14 mouse cellular contexts compared by ENCODE assay signal in the genomic region with DNA sequence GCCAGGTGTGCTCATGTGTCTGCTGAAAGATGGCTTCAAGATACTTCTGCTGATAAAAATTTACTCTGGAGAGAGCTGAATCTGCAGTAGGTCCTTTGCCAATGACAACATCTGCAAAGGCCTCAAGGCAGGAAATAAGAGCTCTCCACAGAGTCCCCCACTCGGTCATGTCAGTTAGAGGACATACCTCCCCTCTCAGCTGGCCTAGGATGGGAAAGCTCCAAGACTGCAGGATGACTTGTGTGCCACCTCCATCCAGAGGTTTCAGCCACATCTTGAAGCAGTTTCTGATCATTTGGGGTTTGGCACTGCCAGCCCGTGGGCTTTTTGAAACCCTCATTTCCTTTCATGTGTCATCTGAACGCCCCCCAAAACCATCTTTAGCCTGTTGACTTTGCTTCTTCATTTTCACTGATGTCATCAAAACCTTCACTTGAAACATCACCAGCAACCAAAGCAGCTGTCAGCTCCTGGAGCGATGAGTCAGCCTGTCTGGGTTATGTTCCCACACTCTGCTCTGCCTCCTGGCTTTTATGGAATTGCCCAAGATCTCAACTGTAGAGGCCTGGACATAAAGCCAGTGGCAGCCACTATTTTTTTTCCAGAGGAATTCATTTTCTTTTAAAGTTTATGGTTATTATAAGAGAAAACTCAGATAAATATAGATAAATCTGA.
DNase-seq lines count a peak whose midpoint lies in the region; ATAC-seq and TF ChIP-seq lines count a peak whose summit lies in the region.
"Had no signal": no experiment of that assay in that cellular context is flagged by ENCODE, and none has a peak within 500 bp of the region (broad histone marks: within the 10 kb centered on the region; RNA-seq: fewer than 3 reads in every experiment).

No protein-coding gene starts in this region.

- no peaks in the 10 kb centered on the region for H3K27me3 ChIP-seq in heart, embryonic 11.5 days (ENCODE audit: control insufficient read depth, insufficient read depth, low read length)
- no peaks in the 10 kb centered on the region for H3K27me3 ChIP-seq in Patski
- H3K27me3 ChIP-seq in forebrain, embryonic 15.5 days = no peaks in the 10 kb centered on the region
- H3K27me3 ChIP-seq: liver, embryonic 15.5 days; neural tube, embryonic 13.5 days had no signal

- CTCF ChIA-PET in Patski (lab: Charles Lee) = interaction anchor here (1.7 kb wide), 1 partner anchor 9 kb away, joined by 6 read pairs; no protein-coding TSS in a partner anchor

- no peak for TF ChIP-seq CTCF in Patski (IDR thresholded peaks at IDR 0.05)

- DNase-seq in heart, postnatal 10 days = peak; percentile 6 to 15
- peak; percentile 14 for DNase-seq in 3134 (ENCODE audit: extremely low read depth, insufficient read length, low spot score)
- DNase-seq in Patski (ENCODE audit: low read depth, low spot score) = peak; percentile 48
- peak; percentile 23 to 28 for DNase-seq in left cerebral cortex, adult 9 months (ENCODE audit: low spot score in 2 of 2)
- DNase-seq in MN1 (ENCODE audit: low spot score) = no peak
- DNase-seq in cerebellum, postnatal 4 days (ENCODE audit: low spot score in 2 of 2) = no peak
- DNase-seq: cerebellum, postnatal 10 days; layer of hippocampus, postnatal 36 days; midbrain, embryonic 14.5 days; retina, postnatal 1 day had no signal

- no peak overlapping the region for H3K27ac ChIP-seq in heart, embryonic 11.5 days (ENCODE audit: low read depth, low read length)
- H3K27ac ChIP-seq in forebrain, embryonic 15.5 days (replicated peaks) = no peak overlapping the region
- H3K27ac ChIP-seq: liver, embryonic 15.5 days; neural tube, embryonic 13.5 days had no signal

- H3K4me1 ChIP-seq in heart, embryonic 11.5 days (ENCODE audit: control insufficient read depth, insufficient read depth, low read length) = no peaks in the 10 kb centered on the region
- H3K4me1 ChIP-seq in forebrain, embryonic 15.5 days = no peaks in the 10 kb centered on the region
- H3K4me1 ChIP-seq: liver, embryonic 15.5 days; neural tube, embryonic 13.5 days had no signal

- H3K4me2 ChIP-seq in heart, embryonic 11.5 days = no peak overlapping the region
- H3K4me2 ChIP-seq in forebrain, embryonic 15.5 days (replicated peaks) = no peak overlapping the region
- H3K4me2 ChIP-seq: liver, embryonic 15.5 days; neural tube, embryonic 13.5 days had no signal

- H3K4me3 ChIP-seq in heart, embryonic 11.5 days (ENCODE audit: low read depth, low read length) = no peak overlapping the region
- no peak overlapping the region for H3K4me3 ChIP-seq in forebrain, embryonic 15.5 days
- H3K4me3 ChIP-seq: liver, embryonic 15.5 days; neural tube, embryonic 13.5 days had no signal

- in situ Hi-C loops in Patski (cut with MboI; ENCODE audit: low pct_unique_long_range_greater_than_20kb) = no loop called here

- ATAC-seq in heart, embryonic 11.5 days (replicated peaks; ENCODE audit: insufficient number of reproducible peaks, low FRiP score, low TSS enrichment) = no peak
- ATAC-seq in Patski = peak; percentile 92
- no peak for ATAC-seq in forebrain, embryonic 15.5 days (replicated peaks)

- intact Hi-C loops in heart, postnatal 10 days (cut with DNase I) = no loop called here

- H3K9me3 ChIP-seq in heart, embryonic 11.5 days (replicated peaks; ENCODE audit: control insufficient read depth, low read length) = no peaks in the 10 kb centered on the region
- H3K9me3 ChIP-seq in forebrain, embryonic 15.5 days = no peaks in the 10 kb centered on the region
- H3K9me3 ChIP-seq: liver, embryonic 15.5 days; neural tube, embryonic 13.5 days had no signal

- POLR2A ChIA-PET in Patski (lab: Charles Lee) = no interaction called here

- H3K9ac ChIP-seq in heart, embryonic 11.5 days (ENCODE audit: low read depth, low read length) = no peak overlapping the region
- H3K9ac ChIP-seq in forebrain, embryonic 15.5 days (replicated peaks) = no peak overlapping the region
- H3K9ac ChIP-seq: liver, embryonic 15.5 days; neural tube, embryonic 13.5 days had no signal

- WGBS in heart, embryonic 11.5 days (ENCODE audit: insufficient replicate concordance) = 55% methylated on average over 4 of the region's 4 CpGs
- 75% methylated on average over 4 of the region's 4 CpGs for WGBS in forebrain, embryonic 15.5 days

- no peaks in the 10 kb centered on the region for H3K36me3 ChIP-seq in heart, embryonic 11.5 days (ENCODE audit: control insufficient read depth, insufficient read depth, low read length)
- no peaks in the 10 kb centered on the region for H3K36me3 ChIP-seq in forebrain, embryonic 15.5 days
- H3K36me3 ChIP-seq: liver, embryonic 15.5 days; neural tube, embryonic 13.5 days had no signal

Comparison
In these comparisons a context has a peak if more than half of its experiments do, and no peak if none do; other contexts are left out.
1. DNase-seq: peak in heart, postnatal 10 days (2 of 2), 3134 (single experiment), Patski (single experiment) and left cerebral cortex, adult 9 months (2 of 2); none in MN1 (single experiment) and cerebellum, postnatal 4 days (0 of 2).